Mouse (Mus musculus): Measurements from ENCODE around the gene Elavl3. TPM values are rescaled to one million over a fixed set of nuclear protein-coding genes. Genes with fewer than 3 reads are reported as not detected.

Elavl3 gene
- total RNA-seq, 2 experiments from 2014 or later, result not detected

GRCm38 (mm10) chr9:22064341-22064740, 12.5 kb upstream of the Elavl3 start:
- peak; percentile 37; the same call in 1 of the 2 replicates for ATAC-seq (replicated peaks; ENCODE audit: low FRiP score, low TSS enrichment, poor library complexity, severe bottlenecking)

DNA sequence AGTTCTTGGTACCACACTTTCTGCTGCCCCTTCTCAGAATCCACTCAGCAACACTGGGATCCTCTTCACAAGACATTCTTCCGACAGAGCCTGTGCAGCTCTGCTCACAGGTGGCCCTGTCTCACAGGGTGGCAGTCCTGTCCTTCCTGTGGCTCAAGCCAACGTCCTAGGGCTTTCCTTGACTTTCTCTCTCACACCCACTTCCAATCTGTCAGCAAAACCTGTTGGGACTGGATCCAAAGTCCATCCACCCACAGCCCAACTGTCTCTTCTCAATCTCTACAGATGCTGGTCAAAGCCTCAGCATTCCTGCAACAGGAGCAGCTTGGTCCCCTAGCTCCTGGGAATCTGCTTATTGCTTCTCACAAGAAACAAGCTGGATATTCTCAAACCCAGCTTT, 9.5 kb upstream of the Elavl3 start:
- ATAC-seq (replicated peaks; ENCODE audit: low FRiP score, low TSS enrichment, poor library complexity, severe bottlenecking), result no peak

DNA sequence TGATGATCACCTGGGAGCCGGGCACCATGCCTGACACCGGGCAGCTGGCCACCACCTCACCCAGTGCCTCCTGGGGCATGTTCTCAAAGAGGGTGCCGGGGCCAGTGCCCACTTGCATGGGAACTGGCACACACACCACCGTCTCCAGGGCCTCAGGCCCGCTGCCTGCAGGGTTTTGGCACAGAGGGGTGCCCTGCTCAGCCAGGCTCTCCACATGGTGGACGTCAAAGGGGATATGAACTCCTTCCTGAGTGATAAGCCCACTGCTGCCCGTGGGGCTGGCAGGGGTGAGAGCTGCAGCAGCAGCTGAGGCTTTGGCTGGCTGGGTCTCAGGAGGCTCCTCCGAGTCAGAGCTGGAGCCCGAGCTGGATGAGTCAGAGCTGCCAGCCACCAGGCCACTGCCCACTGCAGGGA, 6.2 kb upstream of the Elavl3 start:
- no peak for ATAC-seq (replicated peaks; ENCODE audit: low FRiP score, low TSS enrichment, poor library complexity, severe bottlenecking)

GRCm38 (mm10) chr9:22057031-22057517, 5.3 kb upstream of the Elavl3 start:
- ATAC-seq (replicated peaks; ENCODE audit: low FRiP score, low TSS enrichment, poor library complexity, severe bottlenecking), result no peak

DNA sequence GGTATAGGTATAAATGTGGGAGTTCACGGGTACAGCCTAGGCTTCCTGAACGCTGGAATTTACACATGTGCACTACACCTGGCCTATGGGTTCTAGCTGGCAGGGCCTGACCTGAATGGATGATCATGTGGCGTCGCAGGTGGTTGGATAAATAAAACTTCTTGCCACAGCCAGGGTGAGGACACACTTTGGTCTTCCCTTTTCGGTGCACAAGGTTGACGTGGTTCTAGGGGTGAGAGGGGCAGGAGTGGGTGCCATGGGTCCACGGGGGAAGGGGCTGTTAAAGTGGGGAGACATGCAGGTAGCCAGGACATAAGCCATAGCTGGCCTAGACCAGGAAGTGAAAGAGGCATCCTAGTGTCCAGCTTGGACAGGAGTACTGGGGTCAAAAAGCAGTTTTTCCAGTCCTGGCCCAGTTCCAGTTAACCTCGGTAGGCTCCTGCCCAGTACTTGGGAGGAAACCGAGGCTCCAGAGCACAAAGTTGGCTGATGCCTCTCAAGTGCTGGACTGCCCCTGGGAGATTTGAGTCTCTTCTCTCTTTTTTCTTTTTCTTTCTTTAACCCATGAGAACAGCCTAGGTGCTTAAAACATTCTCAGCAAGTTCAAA, 4.6 kb upstream of the Elavl3 start:
- no peak for ATAC-seq (replicated peaks; ENCODE audit: low FRiP score, low TSS enrichment, poor library complexity, severe bottlenecking)

DNA sequence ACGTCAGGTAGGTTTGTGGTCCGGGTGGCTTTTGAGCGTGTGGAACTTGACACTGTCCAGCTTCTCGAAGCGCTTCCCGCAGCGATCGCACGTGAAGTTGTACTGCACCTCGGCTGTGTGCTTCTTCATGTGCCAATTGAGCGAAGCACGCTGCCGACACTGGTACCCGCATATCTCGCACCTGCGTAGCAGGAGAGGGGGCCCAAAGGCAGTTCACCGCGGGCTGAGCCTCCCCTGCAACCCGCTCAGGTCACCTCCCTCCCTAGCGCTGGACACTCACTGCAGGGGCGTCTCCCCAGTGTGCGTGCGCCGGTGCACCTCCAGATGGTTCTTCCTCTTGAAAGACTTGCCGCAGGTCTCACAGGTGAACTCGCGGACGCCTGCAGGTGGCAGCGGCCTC, 3.9 kb upstream of the Elavl3 start:
- ATAC-seq (replicated peaks; ENCODE audit: low FRiP score, low TSS enrichment, poor library complexity, severe bottlenecking), result no peak

GRCm38 (mm10) chr9:22054411-22055076, 2.7 kb upstream of the Elavl3 start:
- ATAC-seq (replicated peaks; ENCODE audit: low FRiP score, low TSS enrichment, poor library complexity, severe bottlenecking), result peak; percentile 78

GRCm38 (mm10) chr9:22053657-22054056, 1.8 kb upstream of the Elavl3 start:
- ATAC-seq (replicated peaks; ENCODE audit: low FRiP score, low TSS enrichment, poor library complexity, severe bottlenecking), result no peak

DNA sequence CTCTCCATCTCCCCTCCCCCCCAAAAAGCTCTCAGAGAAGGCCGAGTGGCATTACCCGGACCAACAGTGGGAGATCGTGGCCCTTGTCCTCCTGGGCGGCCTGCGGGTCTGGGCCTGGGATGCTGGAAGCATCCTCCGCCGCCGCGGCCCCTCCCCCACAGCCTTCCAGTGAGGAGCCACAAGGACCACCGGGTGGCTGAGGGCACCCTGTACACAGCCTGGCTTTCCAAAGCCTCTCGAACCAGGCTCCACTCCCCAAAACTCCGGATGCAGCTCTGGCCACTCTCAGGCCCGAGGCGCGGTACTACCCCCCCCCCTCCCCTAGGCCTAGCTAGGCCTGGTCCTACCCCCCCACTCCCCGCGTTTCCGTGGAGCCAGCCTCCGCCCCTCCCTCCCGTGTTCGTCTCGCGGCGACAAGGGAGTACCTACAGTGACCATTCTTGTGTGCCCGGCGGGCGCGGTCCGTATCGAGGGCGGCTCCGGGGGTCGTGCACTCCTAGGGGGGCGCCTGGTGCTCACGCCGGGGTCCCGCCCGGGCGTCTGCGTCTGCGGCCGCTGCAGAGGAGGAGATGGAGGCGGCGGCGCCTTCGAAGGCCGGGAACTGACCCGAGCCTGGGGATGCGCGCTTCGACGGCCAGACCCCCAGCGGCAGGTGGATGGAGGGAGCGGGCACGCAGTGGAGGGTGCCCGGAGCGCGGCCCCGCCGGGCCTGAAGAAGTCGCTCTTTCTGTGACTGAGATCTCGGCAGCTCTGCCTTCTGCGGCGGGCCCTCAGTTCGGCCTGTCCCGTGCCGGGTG, 464 bp downstream of the Elavl3 start:
- no peak for ATAC-seq (replicated peaks; ENCODE audit: low FRiP score, low TSS enrichment, poor library complexity, severe bottlenecking)

- peak; percentile 56 for ATAC-seq (replicated peaks; ENCODE audit: low FRiP score, low TSS enrichment, poor library complexity, severe bottlenecking)
Measured at GRCm38 (mm10) chr9:22050351-22050889, 1.4 kb downstream of the Elavl3 start.

- ATAC-seq (replicated peaks; ENCODE audit: low FRiP score, low TSS enrichment, poor library complexity, severe bottlenecking), result no peak
Measured at GRCm38 (mm10) chr9:22049721-22050270, 2.0 kb downstream of the Elavl3 start.

- no peak for ATAC-seq (replicated peaks; ENCODE audit: low FRiP score, low TSS enrichment, poor library complexity, severe bottlenecking)
Measured at GRCm38 (mm10) chr9:22049315-22049714, 2.5 kb downstream of the Elavl3 start.

DNA sequence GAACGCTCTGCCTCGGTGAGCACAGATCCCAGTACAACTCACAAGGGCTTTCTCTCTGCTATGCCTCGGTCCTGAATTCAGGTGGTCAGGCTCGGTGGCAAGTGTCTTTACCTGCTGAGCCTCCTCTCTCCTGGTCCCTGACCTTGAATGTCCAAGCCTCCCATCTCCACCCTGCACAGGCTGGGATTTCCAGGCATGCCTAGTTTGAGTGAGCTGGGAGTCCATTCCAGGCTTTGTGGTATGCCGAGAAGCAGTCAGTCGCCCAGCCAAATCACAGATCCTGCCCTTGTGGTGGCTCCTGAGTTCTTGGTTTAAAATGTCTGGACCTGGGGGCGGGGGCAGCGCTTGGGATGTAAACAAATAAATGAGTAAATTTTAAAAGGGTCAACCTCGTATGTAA, 4.5 kb downstream of the Elavl3 start:
- ATAC-seq (replicated peaks; ENCODE audit: low FRiP score, low TSS enrichment, poor library complexity, severe bottlenecking), result no peak

- no peak for ATAC-seq (replicated peaks; ENCODE audit: low FRiP score, low TSS enrichment, poor library complexity, severe bottlenecking)
Measured at GRCm38 (mm10) chr9:22041832-22042231, 10.0 kb downstream of the Elavl3 start.

GRCm38 (mm10) chr9:22037826-22038225, 14.0 kb downstream of the Elavl3 start:
- no peak for ATAC-seq (replicated peaks; ENCODE audit: low FRiP score, low TSS enrichment, poor library complexity, severe bottlenecking)

DNA sequence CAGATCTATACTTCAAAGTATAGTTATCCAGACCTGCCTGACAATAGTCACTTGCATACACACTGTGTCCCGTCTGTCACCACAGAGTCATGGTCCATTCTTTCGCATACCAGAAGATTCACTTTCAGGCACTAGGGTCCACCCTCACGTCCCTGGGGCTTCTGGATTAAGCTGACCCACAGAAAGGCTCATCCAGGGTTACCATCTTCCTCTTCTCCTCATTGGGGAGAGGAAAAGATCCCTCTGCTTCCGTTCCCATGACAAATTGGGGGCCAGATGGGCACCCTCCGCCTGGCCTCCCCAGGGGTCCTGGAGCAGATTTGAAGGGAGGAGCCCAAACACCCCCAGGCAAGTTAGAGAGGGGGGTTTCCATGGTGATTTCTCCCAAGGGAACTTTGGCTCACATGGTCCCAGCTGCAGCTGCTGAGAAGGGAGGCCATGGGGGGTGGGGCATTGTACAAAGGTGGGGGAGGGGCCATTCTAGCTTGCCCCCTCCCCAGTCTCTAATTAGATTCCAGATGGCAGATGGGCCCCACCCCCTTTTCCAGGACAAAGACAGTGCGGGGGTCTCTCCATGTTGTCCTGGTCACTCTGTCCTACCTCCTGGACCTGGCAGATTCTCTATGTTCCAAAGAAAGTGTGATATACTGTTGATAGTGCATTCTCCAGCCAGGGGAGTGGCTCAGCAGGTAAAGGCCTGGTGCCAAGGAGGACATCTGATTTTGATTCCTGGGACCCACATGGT, 16.4 kb downstream of the Elavl3 start:
- no peak for ATAC-seq (replicated peaks; ENCODE audit: low FRiP score, low TSS enrichment, poor library complexity, severe bottlenecking)

DNA sequence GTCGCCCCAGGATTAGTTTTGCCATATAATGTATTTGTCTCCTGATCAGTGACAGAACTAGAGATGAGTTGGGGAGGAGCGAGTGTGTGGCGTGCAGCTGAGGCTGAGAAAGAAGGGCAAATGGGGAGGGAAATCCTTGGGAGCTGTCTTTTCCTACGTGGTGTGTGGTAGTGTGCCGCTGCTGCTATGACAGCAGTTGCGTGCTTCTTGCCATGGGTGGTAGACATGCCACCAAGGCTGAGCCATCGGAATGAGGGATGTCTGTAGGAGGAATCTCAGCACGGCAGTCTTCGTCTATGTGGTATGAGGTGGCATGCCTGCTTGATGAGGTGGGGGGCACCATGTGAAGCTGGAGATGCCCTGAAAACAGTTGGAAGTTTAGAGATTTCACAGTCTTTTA, 21.4 kb downstream of the Elavl3 start:
- no peak for ATAC-seq (replicated peaks; ENCODE audit: low FRiP score, low TSS enrichment, poor library complexity, severe bottlenecking)

DNA sequence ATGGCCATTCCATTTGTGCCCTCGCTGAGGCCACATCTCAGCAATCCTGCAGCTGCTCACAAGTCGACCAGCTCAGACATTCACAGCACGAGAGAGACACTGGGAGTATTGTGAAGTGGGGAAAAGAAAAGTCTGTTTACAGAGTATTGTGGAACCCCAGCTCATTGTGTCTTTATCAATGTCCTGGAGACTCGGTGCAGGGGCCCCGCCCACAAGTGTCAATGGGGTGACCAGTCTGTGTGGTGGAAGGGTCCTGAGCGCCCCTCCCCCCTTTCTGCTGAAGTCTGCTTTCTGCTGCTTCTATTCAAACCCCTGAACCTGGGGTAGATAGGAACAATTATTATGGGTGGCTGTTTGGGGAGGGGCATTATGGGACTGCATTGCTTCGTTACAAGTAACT, 23.4 kb downstream of the Elavl3 start:
- ATAC-seq (replicated peaks; ENCODE audit: low FRiP score, low TSS enrichment, poor library complexity, severe bottlenecking), result no peak

GRCm38 (mm10) chr9:22024592-22024991, 27.2 kb downstream of the Elavl3 start:
- ATAC-seq (replicated peaks; ENCODE audit: low FRiP score, low TSS enrichment, poor library complexity, severe bottlenecking), result no peak

Data from megakaryocyte-erythroid progenitor cell, adult 5-6 weeks (primary cell).